Mouse (Mus musculus) fat pad, adult 2 months (tissue): ENCODE results near the gene Nelfa.
"Not testable (repeated sequence)": the region's sequence is repeated elsewhere in the genome, so short reads cannot be mapped to it uniquely, and the experiment has no call there.

Experiments used
- DNase-seq: peaks from one replicate; pipeline ENCODE4 v3.0.0-alpha.2; 2011; ENCODE audit warnings: low read depth, low spot score; ENCODE audit errors: extremely low read depth

Gene Nelfa

GRCm38 (mm10) chr5:33936120-33936707 is at the start of gene Nelfa:
Gene Nelfa, minus strand, starts transcription at chr5:33936413.
- peak; percentile 86 for DNase-seq

GRCm38 (mm10) chr5:33983309-33984121 is 47.3 kb upstream of the Nelfa start, which contains the start of gene Gm1673:
Gene Gm1673, plus strand, starts transcription at chr5:33983433.
- DNase-seq: no peak

GRCm38 (mm10) chr5:33982731-33983259 is 46.6 kb upstream of the Nelfa start:
- no peak for DNase-seq

GRCm38 (mm10) chr5:33976267-33976666 is 40.1 kb upstream of the Nelfa start:
- no peak for DNase-seq

GRCm38 (mm10) chr5:33974736-33975135 is 38.5 kb upstream of the Nelfa start:
- DNase-seq: no peak

- DNase-seq: no peak
Measured at GRCm38 (mm10) chr5:33959382-33959781, 23.2 kb upstream of the Nelfa start.

GRCm38 (mm10) chr5:33955868-33956267 is 19.7 kb upstream of the Nelfa start:
- DNase-seq: no peak

GRCm38 (mm10) chr5:33954354-33954753 is 18.1 kb upstream of the Nelfa start:
- no peak for DNase-seq

GRCm38 (mm10) chr5:33953471-33954185 is 17.4 kb upstream of the Nelfa start:
- DNase-seq: no peak

- no peak for DNase-seq
Measured at GRCm38 (mm10) chr5:33948314-33948713, 12.1 kb upstream of the Nelfa start.

- DNase-seq: not testable (repeated sequence)
Measured at GRCm38 (mm10) chr5:33947035-33947434, 10.8 kb upstream of the Nelfa start.

- DNase-seq: no peak
Measured at GRCm38 (mm10) chr5:33938448-33938847, 2.2 kb upstream of the Nelfa start.

GRCm38 (mm10) chr5:33937230-33937629 is 1.0 kb upstream of the Nelfa start:
- DNase-seq: no peak

GRCm38 (mm10) chr5:33935700-33936111 is 507 bp downstream of the Nelfa start:
- DNase-seq: no peak

GRCm38 (mm10) chr5:33934877-33935276 is 1.3 kb downstream of the Nelfa start:
- no peak for DNase-seq

GRCm38 (mm10) chr5:33934081-33934480 is 2.1 kb downstream of the Nelfa start:
- no peak for DNase-seq

- no peak for DNase-seq
Measured at GRCm38 (mm10) chr5:33932413-33932812, 3.8 kb downstream of the Nelfa start.

- DNase-seq: no peak
Measured at GRCm38 (mm10) chr5:33926170-33926569, 10.0 kb downstream of the Nelfa start.

GRCm38 (mm10) chr5:33922566-33922965 is 13.6 kb downstream of the Nelfa start:
- no peak for DNase-seq

- DNase-seq: no peak
Measured at GRCm38 (mm10) chr5:33921486-33922235, 14.6 kb downstream of the Nelfa start.

GRCm38 (mm10) chr5:33920924-33921323 is 15.3 kb downstream of the Nelfa start:
- no peak for DNase-seq
